Mouse (Mus musculus) testis, postnatal 14 days (tissue): ENCODE measurements at regions not wholly inside any gene's neighbourhood (a gene's known extent, or its start where the extent isn't known, plus 50 kb on each side); places are given as distances from the start of the nearest gene placed in this dataset.

Source experiments
- DNase-seq: peaks from one replicate; pipeline ENCODE4 v3.0.0; 2021; ENCODE audit warnings: low spot score

DNA sequence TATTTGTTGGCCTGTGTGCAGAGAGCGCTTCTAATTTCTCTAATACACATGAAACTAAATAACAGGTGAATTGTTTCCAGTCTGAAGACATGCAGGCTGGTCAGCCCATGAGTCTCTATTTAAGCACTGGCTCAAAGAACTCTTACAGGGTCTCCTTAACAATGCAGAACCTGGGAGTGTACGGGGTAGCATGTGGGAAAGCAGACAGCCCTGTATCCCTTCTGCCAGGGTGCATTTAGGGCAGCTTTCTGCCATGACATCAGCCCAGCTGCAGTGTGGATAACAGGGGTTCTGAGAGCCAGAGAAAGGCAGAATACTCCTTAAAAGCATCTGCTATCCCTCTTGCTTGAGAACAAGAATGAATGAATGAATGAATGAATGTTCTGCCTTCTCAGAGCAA lies 164.7 kb downstream of the Grb14 start:
- no peak for DNase-seq

DNA sequence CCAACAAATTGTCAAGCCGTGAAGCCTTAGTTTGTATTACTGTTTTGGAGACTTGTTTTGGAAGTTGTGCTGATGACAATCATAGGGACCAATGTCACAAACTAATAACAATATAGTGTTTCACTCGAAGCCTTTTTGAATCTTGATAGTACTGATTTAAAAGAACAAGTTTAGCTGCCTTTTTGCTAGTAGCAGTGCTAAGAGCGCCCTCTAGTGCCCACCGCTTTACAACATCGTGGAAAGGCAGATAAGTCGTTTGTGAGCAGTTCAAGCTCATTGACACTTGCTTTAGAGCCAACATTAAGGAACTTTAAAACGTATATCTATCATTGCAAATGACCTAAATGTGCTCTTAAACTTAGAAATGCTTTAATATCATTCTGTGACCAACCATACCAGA lies 170.9 kb downstream of the Grb14 start:
- DNase-seq = peak; percentile 60

DNA sequence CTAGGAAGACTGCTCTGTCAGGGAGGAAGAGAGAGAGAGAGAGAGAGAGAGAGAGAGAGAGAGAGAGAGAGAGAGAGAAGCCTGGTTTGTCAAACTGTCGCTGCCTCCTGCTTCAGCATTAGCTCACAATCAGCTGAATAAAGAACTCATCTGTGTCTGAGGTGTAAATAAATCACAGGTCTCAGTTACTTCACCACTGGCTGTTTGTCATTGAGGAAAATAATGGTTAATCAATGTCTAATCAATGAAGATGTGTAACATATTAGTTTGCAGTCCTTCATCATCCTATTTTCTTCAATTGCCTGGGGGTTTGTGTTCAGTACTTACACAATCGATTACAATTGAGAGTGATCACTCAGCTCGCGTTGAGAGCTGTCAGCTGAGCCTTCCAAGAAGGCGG lies 171.9 kb downstream of the Grb14 start:
- DNase-seq = no peak

DNA sequence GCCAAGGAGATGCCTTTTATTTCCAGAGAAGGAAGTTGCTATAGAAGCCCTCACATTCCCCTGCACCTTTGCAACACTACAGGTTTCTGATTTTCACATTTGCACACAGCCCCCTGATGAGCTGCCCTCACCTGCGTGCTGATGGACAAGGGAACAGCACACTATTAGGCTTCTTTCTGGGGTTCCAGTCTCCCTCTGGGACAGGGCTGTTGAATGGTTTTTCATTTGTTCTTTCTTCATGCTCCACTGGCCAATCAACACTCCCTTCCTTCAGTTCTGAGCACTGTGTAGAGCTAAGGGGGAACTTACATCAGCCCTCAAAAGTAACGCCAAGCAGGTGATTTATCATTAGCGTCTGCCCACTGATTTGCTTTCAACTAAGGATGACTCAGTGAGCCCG lies 173.7 kb downstream of the Grb14 start:
- no peak for DNase-seq

DNA sequence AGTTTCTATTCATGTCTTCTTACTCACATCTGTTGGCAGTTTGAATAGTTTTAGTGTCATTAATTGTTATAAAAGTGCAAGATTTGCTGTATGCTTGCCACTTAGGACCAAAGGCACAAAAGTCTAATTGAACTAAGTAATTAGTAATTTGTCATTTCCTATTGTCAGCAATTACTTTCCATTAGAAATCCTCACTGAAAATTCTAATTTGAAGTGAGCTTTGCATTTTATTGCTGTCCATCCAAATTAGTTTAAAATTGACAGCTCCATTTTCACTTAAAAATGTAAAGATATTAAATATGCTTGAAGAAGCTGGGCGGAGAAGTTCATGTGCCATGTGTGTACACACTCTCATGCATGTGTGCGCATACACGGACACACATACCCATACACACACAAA lies 174.1 kb downstream of the Grb14 start:
- DNase-seq = no peak

DNA sequence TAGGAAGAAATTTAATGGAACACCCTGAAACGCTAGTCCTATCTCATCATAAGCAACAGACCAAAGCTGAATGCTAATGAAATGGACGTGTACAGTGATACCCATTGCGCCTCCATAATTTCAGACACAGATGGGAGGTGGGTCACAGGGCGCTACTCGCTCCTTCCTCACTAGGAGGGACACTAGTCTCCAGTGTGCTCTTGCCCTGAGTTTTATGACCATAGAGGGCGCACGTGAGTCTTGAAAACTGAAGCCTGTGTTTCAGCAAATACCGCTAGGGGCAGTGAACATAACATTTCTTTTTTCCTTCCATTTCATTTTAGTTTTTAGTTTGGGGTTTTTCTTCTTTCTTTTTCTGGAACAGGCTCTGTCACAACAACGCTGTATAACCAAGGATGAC lies 200.3 kb downstream of the Grb14 start:
- DNase-seq = peak; percentile 8

DNA sequence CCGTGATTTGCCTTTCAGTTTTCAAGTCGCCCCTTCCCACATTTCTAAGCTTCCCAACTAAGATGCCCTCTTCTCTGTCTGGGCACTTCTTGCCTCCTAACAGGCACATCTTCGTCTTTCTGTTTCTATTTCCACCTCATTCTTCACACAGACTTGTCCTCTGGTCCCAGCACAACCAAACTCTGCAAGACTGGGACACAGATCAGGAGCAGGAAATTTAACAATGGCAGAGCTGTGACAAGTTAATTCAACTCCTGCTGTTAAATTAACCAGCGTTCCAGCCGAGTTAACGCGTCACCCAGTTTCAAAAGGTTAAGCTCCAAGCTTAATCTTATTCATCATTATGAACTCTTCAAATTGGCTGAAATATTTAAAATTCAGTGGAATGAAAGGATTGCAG lies 200.9 kb downstream of the Grb14 start:
- DNase-seq = no peak

DNA sequence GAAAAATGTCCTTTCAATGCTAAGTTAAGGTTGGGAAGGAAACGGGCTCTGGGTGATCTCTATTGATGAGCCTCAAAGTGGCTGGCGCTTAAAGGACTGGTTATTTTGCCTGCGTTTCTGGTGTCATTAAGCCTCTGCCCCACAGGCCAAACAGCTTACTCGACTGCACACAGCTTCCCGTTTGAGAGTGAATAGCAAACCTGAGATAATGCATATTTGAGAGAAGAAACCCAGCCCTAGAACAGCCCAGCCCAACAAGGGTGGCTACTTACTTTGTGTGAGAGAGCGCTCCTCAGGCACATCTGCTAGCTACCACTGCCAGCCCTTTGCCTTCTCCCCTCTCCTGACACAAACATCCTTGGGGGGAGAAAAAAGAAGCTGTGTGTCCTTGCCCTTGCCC lies 201.7 kb downstream of the Grb14 start:
- DNase-seq = no peak

DNA sequence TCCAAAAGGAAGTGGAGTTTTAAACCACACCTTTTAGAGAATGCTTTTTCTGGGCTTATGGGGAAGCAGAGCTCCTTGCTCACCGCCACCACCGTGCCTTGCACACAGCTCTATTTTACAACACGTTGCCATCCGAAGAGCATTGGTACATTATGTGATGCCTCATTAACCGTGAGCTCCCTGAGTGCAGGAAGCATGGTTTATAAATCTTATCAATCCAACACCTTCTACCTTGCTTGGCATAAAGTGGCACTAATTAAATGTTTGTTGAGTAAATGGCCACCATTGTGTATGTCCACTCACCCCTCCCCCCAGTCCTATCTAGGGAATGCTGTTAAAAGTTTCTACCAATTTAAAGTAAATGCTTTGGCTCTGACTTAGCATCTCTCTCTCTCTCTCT lies 206.6 kb downstream of the Grb14 start:
- no peak for DNase-seq
